Mouse (Mus musculus) C2C12 (cell line): ENCODE measurements around the gene Selenot. TPM values are rescaled to one million over a fixed set of nuclear protein-coding genes. Genes with fewer than 3 reads are reported as not detected.

Experiments
- H3K27me3 ChIP-seq: one replicate; pipeline ENCODE4 v1.6.1; 2011; ENCODE audit not compliant: control insufficient read depth, insufficient read depth, insufficient read length
- H3K36me3 ChIP-seq: one replicate; pipeline ENCODE4 v1.6.1; 2011; ENCODE audit not compliant: control insufficient read depth, insufficient read depth
- H3K4me3 ChIP-seq: one replicate; pipeline ENCODE4 v1.5.1; 2011; ENCODE audit warnings: mild to moderate bottlenecking, control low read depth; ENCODE audit not compliant: poor library complexity, insufficient read depth, severe bottlenecking
- H3K79me2 ChIP-seq: one replicate; pipeline ENCODE4 v1.6.1; 2011; ENCODE audit not compliant: control insufficient read depth, insufficient read depth
- H3K79me3 ChIP-seq: one replicate; pipeline ENCODE4 v1.6.1; 2011; ENCODE audit warnings: low read depth, control low read depth
- H3ac ChIP-seq: one replicate; pipeline ENCODE3; 2011; ENCODE audit warnings: low read depth; ENCODE audit not compliant: control insufficient read depth, insufficient read length
- CEBPB ChIP-seq: IDR thresholded peaks from one replicate; pipeline ENCODE4 v1.6.1; 2011; ENCODE audit warnings: low read depth, mild to moderate bottlenecking, control low read depth, moderate library complexity
- CTCF ChIP-seq: IDR thresholded peaks from one replicate; pipeline ENCODE4 v1.5.1; 2011; ENCODE audit not compliant: control insufficient read depth, insufficient read depth, insufficient read length
- FOSL1 ChIP-seq: IDR thresholded peaks from one replicate; pipeline ENCODE4 v1.8.0; 2011; ENCODE audit warnings: mild to moderate bottlenecking, low read length; ENCODE audit not compliant: poor library complexity, insufficient read depth, severe bottlenecking
- MAX ChIP-seq: IDR thresholded peaks from one replicate; pipeline ENCODE4 v1.6.1; 2011; ENCODE audit warnings: mild to moderate bottlenecking, control low read depth
- MYOD1 ChIP-seq: IDR thresholded peaks from one replicate; pipeline ENCODE4 v1.6.1; 2011; ENCODE audit warnings: low read depth; ENCODE audit not compliant: control insufficient read depth, insufficient read length
- MYOG ChIP-seq: IDR thresholded peaks from one replicate; pipeline ENCODE4 v1.6.1; 2011; ENCODE audit not compliant: control insufficient read depth, insufficient read length; ENCODE audit errors: extremely low read depth
- USF1 ChIP-seq: IDR thresholded peaks from one replicate; pipeline ENCODE4 v1.6.1; 2011; ENCODE audit warnings: low read depth, mild to moderate bottlenecking, control low read depth, moderate library complexity
- long read RNA-seq, 2 experiments: library from polyadenylated mRNA; unstranded; transcript quantifications; one replicate each; pipeline ENCODE4 v2.0.0; 2019 to 2020
- polyA plus RNA-seq: library from polyadenylated mRNA; unstranded; fragments of >200 nt; fragmentation: generic; extraction: Trizol; gene quantifications from one replicate; pipeline ENCODE4 v1.2.1, GENCODE M21; 2012; ENCODE audit warnings: missing spikeins

Gene Selenot
- polyA plus RNA-seq = 35.2 TPM
- long read RNA-seq, experiment 1, transcript Selenot-201 (6 exons, 3,157 nt) = major isoform, 16 of 31 reads
- long read RNA-seq, experiment 1, partial matches to known transcripts = 0 of 31 reads
- long read RNA-seq, experiment 1, other reads (novel, unspliced or antisense) = 15 of 31 reads
- long read RNA-seq, experiment 2, transcript Selenot-201 (6 exons, 3,157 nt) = major isoform, 32 of 82 reads
- long read RNA-seq, experiment 2, partial matches to known transcripts = 48 of 82 reads
- long read RNA-seq, experiment 2, other reads (novel, unspliced or antisense) = 2 of 82 reads

DNA sequence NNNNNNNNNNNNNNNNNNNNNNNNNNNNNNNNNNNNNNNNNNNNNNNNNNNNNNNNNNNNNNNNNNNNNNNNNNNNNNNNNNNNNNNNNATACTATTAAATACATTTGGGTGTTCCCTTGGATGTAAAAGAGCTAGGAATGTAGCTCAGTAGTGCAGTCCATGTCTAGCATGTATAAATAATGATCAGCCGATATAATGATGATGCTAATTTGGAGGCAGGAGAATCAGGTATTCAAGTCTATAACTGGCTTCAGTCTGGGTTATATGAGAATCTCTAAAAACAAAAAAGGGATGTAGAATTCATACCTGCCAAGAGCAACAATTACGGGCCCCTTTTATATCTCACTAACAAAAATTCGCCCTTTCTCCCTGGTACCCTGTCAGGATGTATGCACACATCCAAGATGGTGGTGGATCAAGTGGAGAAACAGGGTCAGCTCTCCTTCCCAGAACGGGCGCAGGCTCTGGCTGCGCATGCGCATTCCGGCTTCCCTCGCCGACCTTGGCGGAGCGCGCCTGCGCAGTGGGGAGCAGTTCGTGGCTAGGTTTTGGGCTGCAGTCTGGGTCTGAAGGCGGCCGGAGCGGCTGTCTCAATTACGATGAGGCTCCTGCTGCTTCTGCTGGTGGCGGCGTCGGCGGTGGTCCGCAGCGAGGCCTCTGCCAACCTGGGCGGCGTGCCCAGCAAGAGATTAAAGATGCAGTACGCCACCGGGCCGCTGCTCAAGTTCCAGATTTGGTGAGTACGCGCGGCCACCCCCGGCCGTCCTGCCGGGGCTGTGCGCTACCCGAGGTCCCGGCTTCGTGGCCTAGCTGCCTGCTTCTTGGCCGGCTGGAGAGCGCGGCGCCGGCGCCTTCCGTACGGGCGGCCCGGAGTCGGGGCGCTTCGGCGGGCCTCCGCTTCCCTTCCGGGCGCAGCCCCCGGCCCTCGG is at the start of gene Selenot:
TSS of gene Selenot (plus strand) at position 500 of the 930 bp plus-strand sequence.
- TF ChIP-seq MYOG (no peak), CEBPB (no peak), MYOD1 (no peak), MAX (peak; percentile 34), USF1 (no peak)
- Histone ChIP-seq H3K27me3 (no peaks in the 10 kb centered on the region), H3K36me3 (peaks cover 21% of the 10 kb centered on the region), H3K79me3 (peaks cover 45% of the 10 kb centered on the region), H3K4me3 (peak within 1 kb of the TSS; percentile 60), H3ac (peak within 1 kb of the TSS; percentile 54), H3K79me2 (peaks cover 49% of the 10 kb centered on the region)

DNA sequence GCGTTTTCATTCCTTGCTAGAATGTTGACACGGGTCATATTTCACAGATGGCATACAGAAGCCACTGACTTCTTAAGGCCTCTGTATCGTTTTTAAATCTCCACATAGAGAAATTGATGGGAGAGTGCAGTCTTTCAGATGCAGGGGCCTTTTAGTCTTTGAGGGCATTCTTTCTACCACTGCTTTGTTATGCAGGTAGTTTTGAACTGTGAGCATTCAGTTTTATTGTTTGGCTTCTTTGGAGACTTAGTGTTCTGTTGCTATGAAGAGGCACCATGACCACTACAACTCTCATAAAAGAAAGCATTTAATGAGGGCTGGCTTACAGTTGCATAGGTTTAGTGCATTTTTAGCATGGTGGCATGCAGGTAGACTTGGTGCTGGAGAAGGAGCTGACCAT is 39.9 kb upstream of the Selenot start:
- Histone ChIP-seq H3ac (no peak overlapping the region), H3K79me2 (peaks cover 3% of the 10 kb centered on the region), H3K4me3 (no peak overlapping the region), H3K79me3 (peaks cover 6% of the 10 kb centered on the region), H3K27me3 (no peaks in the 10 kb centered on the region), H3K36me3 (peaks cover 74% of the 10 kb centered on the region)
- TF ChIP-seq FOSL1 = no peak
- no peak for TF ChIP-seq USF1
- TF ChIP-seq MYOG = no peak
- TF ChIP-seq CTCF = no peak
- TF ChIP-seq CEBPB = no peak
- no peak for TF ChIP-seq MYOD1
- TF ChIP-seq MAX = no peak

DNA sequence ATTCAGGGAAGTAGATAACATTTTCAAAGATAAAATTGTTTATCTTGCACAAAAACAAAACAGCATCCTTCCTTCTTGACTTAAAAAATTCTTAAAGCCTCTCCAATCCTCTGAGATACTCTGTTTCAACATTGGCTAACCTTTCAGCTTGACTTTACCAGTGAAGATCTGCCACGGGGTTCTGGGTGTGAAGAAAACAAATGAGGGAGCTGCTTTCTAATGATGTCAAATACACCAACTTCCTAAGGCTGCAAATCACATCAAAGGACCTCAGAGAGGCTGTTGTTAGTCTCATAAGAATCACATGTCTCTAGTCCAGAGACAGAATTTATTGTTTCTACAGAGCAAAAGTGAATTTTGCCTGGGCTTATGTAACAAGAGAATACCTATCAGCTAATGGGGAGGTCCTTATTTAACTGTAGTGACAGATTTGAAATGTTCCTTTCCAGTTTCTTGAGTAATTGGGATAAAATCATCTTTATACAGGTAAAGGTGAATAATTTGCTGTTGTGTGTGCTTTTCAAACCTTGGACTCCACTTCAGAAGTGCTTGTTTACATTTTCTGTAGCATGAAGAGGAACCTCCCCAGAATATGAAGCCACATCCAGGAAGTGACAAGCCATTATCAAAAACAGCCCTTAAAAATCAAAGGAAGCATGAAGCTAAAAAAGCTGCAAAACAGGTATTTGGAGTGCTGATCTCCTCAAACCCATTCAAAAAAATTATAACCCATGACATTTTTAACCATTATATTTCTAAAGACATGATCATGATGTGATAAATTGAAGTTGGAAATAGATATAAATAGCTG is 24.2 kb upstream of the Selenot start:
- peaks cover 70% of the 10 kb centered on the region for H3K36me3 ChIP-seq
- no peak overlapping the region for H3ac ChIP-seq
- no peaks in the 10 kb centered on the region for H3K79me2 ChIP-seq
- H3K27me3 ChIP-seq = no peaks in the 10 kb centered on the region
- TF ChIP-seq MYOG (no peak), CEBPB (no peak), CTCF (no peak), MYOD1 (no peak), MAX (no peak), FOSL1 (no peak), USF1 (no peak)
- no peak overlapping the region for H3K4me3 ChIP-seq
- no peaks in the 10 kb centered on the region for H3K79me3 ChIP-seq

- Histone ChIP-seq H3ac (no peak overlapping the region), H3K79me3 (no peaks in the 10 kb centered on the region), H3K36me3 (peaks cover 59% of the 10 kb centered on the region), H3K4me3 (no peak overlapping the region), H3K27me3 (no peaks in the 10 kb centered on the region), H3K79me2 (no peaks in the 10 kb centered on the region)
- TF ChIP-seq CTCF (no peak), FOSL1 (no peak), MYOG (no peak), MYOD1 (no peak)
Measured at GRCm38 (mm10) chr3:58556649-58557048, 19.8 kb upstream of the Selenot start.

DNA sequence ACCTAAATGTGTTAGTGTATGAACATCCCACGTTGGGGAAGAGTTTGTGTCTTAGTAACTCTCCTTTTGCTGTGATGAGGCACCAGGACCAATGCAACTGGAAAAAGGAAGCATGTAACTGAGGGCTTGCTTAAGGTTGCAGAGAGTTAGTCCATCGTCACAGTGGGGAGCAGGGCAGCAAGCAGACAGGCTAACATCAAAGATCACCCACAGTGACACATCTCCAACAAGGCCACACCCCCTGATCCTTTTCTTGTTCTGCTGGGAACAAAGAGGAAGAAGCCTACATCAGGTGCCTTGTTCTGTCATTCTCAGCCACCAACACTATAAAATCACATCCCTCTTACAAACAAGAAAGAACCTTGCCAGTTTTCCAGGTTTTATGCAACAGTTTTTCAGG is 16.5 kb upstream of the Selenot start:
- H3ac ChIP-seq = no peak overlapping the region
- H3K79me3 ChIP-seq = no peaks in the 10 kb centered on the region
- TF ChIP-seq FOSL1 = no peak
- TF ChIP-seq CEBPB = no peak
- TF ChIP-seq MYOG = no peak
- TF ChIP-seq MYOD1 = no peak
- TF ChIP-seq CTCF = no peak
- no peak for TF ChIP-seq USF1
- no peak for TF ChIP-seq MAX
- no peak overlapping the region for H3K4me3 ChIP-seq
- H3K36me3 ChIP-seq = peaks cover 33% of the 10 kb centered on the region
- H3K27me3 ChIP-seq = no peaks in the 10 kb centered on the region
- no peaks in the 10 kb centered on the region for H3K79me2 ChIP-seq
